Mouse (Mus musculus) gastrocnemius, adult 8-10 months (tissue): ENCODE measurements at regions not wholly inside any gene's neighbourhood (a gene's known extent, or its start where the extent isn't known, plus 50 kb on each side); places are given as distances from the start of the nearest gene placed in this dataset.

Source experiments
- DNase-seq, 2 experiments: peaks; one replicate each; pipeline ENCODE4 v3.0.0; 2022; ENCODE audit warnings: low spot score in 2 of 2

- DNase-seq = no peak
These were observed 93.7 kb upstream of the Zmiz1 start for GRCm38 (mm10) chr14:25365226-25365800.

GRCm38 (mm10) chr14:25366009-25366408, 93.0 kb upstream of the Zmiz1 start:
- no peak for DNase-seq

GRCm38 (mm10) chr14:25370306-25371020, 88.5 kb upstream of the Zmiz1 start:
- no peak for DNase-seq

GRCm38 (mm10) chr14:25371021-25371400, 88.0 kb upstream of the Zmiz1 start:
- DNase-seq = no peak

GRCm38 (mm10) chr14:25371661-25372060, 87.3 kb upstream of the Zmiz1 start:
- DNase-seq = peak; percentile 62 to 79

GRCm38 (mm10) chr14:25372581-25372980, 86.4 kb upstream of the Zmiz1 start:
- DNase-seq = no peak

GRCm38 (mm10) chr14:25373167-25373566, 85.8 kb upstream of the Zmiz1 start:
- no peak for DNase-seq

GRCm38 (mm10) chr14:25375001-25375400, 84.0 kb upstream of the Zmiz1 start:
- DNase-seq = no peak

- DNase-seq = no peak
These were observed 81.9 kb upstream of the Zmiz1 start for GRCm38 (mm10) chr14:25377091-25377490.

- no peak for DNase-seq
These were observed 81.5 kb upstream of the Zmiz1 start for GRCm38 (mm10) chr14:25377554-25377899.

- DNase-seq = peak; percentile 58 to 75
These were observed 80.9 kb upstream of the Zmiz1 start for GRCm38 (mm10) chr14:25377900-25378716.

- DNase-seq = no peak
These were observed 80.2 kb upstream of the Zmiz1 start for GRCm38 (mm10) chr14:25378717-25379224.

GRCm38 (mm10) chr14:25383169-25383824, 75.7 kb upstream of the Zmiz1 start:
- DNase-seq = no peak

- DNase-seq = no peak
These were observed 73.3 kb upstream of the Zmiz1 start for GRCm38 (mm10) chr14:25385644-25386043.

- DNase-seq = no peak
These were observed 71.2 kb upstream of the Zmiz1 start for GRCm38 (mm10) chr14:25387780-25388179.

- DNase-seq = no peak
These were observed 69.7 kb upstream of the Zmiz1 start for GRCm38 (mm10) chr14:25389314-25389713.

GRCm38 (mm10) chr14:25392412-25392811, 66.6 kb upstream of the Zmiz1 start:
- DNase-seq = no peak

- no peak for DNase-seq
These were observed 66.0 kb upstream of the Zmiz1 start for GRCm38 (mm10) chr14:25392940-25393339.

GRCm38 (mm10) chr14:25394931-25395330, 64.1 kb upstream of the Zmiz1 start:
- no peak for DNase-seq

- DNase-seq = peak; percentile 60 to 67
These were observed 61.9 kb upstream of the Zmiz1 start for GRCm38 (mm10) chr14:25396990-25397531.

- DNase-seq = no peak
These were observed 61.2 kb upstream of the Zmiz1 start for GRCm38 (mm10) chr14:25397751-25398150.
